Mouse (Mus musculus): ENCODE measurements around the gene Cyp2c23. TPM values are rescaled to one million over a fixed set of nuclear protein-coding genes. Genes with fewer than 3 reads are reported as not detected.

Gene Cyp2c23
- total RNA-seq, 2 experiments from 2014 or later: 0.15 TPM; not detected in 1

DNA sequence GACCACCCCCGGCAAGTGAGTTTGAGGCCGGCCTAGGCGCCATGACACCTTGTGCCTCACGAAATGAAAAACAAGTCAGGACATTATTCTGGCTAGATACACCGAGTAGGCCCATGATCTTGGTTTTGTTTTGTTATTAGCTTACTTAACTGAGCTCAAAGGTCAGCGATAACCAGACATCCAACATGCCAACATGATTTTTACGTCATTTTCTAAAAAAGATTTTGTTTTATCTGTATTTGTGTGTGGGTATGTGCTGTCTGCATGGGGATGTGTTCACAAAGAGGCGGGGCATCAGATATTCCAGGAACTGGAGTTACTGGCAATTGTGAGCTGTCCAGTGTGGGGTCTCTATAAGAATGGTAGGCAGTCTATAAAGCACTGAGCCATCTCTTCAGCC is 56.9 kb downstream of the Cyp2c23 start:
- DNase-seq: no peak

- DNase-seq: no peak
Observed at GRCm38 (mm10) chr19:43968436-43969026, 60.5 kb downstream of the Cyp2c23 start.

DNA sequence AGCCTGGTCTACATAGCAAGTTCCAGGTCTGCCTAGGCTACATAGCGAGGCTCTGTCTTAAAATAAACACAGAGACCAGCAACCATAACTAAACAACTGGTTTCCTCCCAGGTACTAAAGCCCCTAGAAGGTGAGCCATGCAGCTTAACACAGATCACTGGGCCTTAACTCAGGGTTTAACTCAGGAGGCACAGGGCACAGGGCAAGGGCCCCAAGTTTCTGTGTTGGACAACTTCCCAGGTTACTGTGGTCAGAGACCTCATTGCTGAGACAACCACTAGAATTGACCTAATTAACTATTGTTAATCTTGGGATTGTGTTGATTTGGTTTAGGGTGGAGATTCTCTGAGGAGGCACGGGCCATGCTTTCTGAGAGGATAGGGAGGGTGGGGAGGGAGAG is 62.5 kb downstream of the Cyp2c23 start:
- DNase-seq: no peak

DNA sequence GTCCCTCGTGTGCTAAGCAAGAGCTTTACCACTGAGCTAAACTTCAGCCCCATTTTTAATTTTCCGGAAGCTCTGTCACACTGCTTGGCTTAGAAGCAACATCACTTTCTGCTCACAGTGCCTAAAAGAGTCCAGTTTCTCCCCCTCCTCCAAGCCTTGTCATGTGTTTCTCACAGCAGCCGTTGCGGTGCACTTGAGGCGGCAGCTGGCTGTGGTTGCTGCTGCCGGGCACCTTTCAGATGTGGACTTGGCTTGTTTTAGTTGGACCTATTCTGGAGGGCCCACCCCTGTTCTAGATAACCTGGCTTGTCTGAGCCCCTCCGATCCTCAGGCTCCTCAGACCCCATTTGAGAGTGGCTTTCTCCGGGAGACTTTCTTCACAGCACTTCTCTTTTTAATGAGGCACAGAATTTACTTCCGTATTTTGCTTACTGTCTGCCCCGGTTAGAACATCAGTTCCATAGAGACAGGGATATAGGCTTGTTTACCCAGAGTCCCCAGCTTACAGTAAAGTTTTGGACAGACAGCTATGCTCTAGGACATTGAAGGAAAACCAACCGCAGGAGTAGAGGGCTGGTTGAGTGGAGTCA is 63.4 kb downstream of the Cyp2c23 start:
- peak; percentile 11 to 21 for DNase-seq

DNA sequence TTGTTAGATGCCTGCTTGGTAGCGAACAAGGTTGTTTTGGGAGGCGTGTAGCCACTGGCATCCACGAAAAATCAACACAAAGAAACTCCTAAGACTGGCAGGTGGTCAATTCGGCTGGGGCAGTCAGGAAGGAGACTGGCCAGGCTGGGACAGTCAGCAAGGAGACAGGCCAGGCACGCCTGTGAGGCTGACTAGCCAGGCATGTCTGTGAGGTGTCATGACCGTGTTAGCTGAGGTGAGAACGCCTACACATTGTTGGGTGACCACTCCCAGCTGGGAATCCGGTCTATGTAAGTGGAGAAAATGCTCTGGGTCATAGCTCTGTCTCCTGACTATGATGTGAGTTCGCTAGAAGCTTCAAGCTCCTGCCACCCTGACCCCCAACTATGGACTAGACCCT is 66.2 kb downstream of the Cyp2c23 start:
- DNase-seq: no peak

- DNase-seq: no peak
Observed at GRCm38 (mm10) chr19:43961185-43961584, 67.8 kb downstream of the Cyp2c23 start.

DNA sequence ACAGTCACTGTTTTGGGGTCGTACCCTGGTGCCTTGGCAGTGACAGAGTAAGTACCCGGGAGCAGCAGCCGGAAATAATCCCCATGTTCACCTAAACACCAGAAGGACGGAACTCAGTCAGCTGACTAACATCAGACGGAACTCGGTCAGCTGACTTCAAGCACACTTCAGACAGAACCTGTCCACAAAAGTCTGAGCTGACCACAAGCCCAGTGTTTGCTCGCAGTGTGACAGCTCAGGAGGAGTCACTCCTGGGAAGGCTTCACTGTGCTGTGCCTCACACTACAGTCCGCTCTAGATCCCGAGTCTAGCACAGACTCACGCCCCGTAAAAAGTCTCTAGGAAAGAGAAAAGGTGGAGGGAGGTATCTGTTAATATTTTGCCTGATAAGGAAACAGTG is 69.0 kb downstream of the Cyp2c23 start:
- DNase-seq: no peak

DNA sequence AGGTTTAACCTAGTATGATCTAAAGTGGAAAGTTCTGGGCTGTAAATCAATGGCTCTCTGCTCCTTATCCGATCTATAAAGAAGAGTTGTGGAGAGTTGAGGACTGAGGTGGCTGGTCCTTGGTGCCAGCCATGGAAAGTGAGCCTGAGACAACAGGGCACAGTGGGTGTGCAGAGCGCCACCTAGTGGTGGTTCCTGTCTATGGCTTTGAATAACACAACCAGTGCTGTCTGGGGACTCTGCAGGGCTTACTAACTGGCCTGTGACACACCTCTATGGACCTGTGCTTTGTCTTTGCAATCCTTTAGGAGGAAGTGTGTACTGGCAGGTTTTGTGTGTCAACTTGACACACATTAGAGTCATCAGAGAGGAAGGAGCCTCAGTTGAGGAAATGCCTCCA is 69.8 kb downstream of the Cyp2c23 start:
- DNase-seq: peak; percentile 55 to 82

- DNase-seq: no peak
Observed at GRCm38 (mm10) chr19:43957881-43958280, 71.1 kb downstream of the Cyp2c23 start.

- DNase-seq: peak; percentile 36 to 63
Observed at GRCm38 (mm10) chr19:43957402-43957801, 71.6 kb downstream of the Cyp2c23 start.

GRCm38 (mm10) chr19:43955266-43955665 is 73.7 kb downstream of the Cyp2c23 start:
- DNase-seq: no peak

Other genes starting within 250 kb of the Cyp2c23 start
- not detected for gene Abcc2, start 247.0 kb downstream of the Cyp2c23 start, total RNA-seq (2021)
- gene Dnmbp, start 89.0 kb downstream of the Cyp2c23 start, total RNA-seq (2021): 1 to 10 TPM; 9.0 to 10.0 TPM
- not detected for gene Cpn1, start 42.7 kb downstream of the Cyp2c23 start, total RNA-seq (2021)
- gene Erlin1, start 40.6 kb upstream of the Cyp2c23 start, total RNA-seq (2021): 10 to 100 TPM in 1 of 2 experiments, 1 to 10 TPM in 1; 9.1 to 11.2 TPM
- 10 to 100 TPM; 25.8 to 28.0 TPM for gene Chuk, start 78.3 kb upstream of the Cyp2c23 start, total RNA-seq (2021)
- gene Cwf19l1, start 106.7 kb upstream of the Cyp2c23 start, total RNA-seq (2021): 1 to 10 TPM; 9.0 to 9.1 TPM
- 10 to 100 TPM; 19.0 to 24.3 TPM for gene Bloc1s2, start 117.2 kb upstream of the Cyp2c23 start, total RNA-seq (2021)
- not detected for gene Pkd2l1, start 163.2 kb upstream of the Cyp2c23 start, total RNA-seq (2021)
- gene Scd3, start 174.1 kb upstream of the Cyp2c23 start, total RNA-seq (2021): not detected

Measured in heart, adult 18-20 months (tissue).